9 mouse cellular contexts compared by ENCODE assay signal in genomic region chr2:139722700-139723099, GRCm38 (mm10). TPM values are rescaled to one million over a fixed set of nuclear protein-coding genes. Genes with fewer than 3 reads are reported as not detected.
DNase-seq lines count a peak whose midpoint lies in the region; ATAC-seq and TF ChIP-seq lines count a peak whose summit lies in the region.
"Had no signal": no experiment of that assay in that cellular context is flagged by ENCODE, and none has a peak within 500 bp of the region (broad histone marks: within the 10 kb centered on the region; RNA-seq: fewer than 3 reads in every experiment).

No protein-coding gene starts in this region.

- H3K9me3 ChIP-seq in kidney, embryonic 14.5 days (ENCODE audit: control insufficient read depth, low read length), result no peaks in the 10 kb centered on the region
- no peaks in the 10 kb centered on the region for H3K9me3 ChIP-seq in liver, embryonic 11.5 days (ENCODE audit: control insufficient read depth, low read length)
- H3K9me3 ChIP-seq: embryonic facial prominence, embryonic 15.5 days had no signal

- H3K4me2 ChIP-seq in kidney, embryonic 14.5 days (replicated peaks; ENCODE audit: low read depth, low read length), result no peak overlapping the region
- H3K4me2 ChIP-seq in liver, embryonic 11.5 days, result no peak overlapping the region
- H3K4me2 ChIP-seq: embryonic facial prominence, embryonic 15.5 days had no signal

- no peak overlapping the region for H3K9ac ChIP-seq in kidney, embryonic 14.5 days (ENCODE audit: low read depth, low read length)
- H3K9ac ChIP-seq in liver, embryonic 11.5 days (ENCODE audit: low read depth, low read length), result no peak overlapping the region
- H3K9ac ChIP-seq: embryonic facial prominence, embryonic 15.5 days had no signal

- peak; percentile 90 for ATAC-seq in frontal cortex, adult (ENCODE audit: low TSS enrichment)
- peak; percentile 74 for ATAC-seq in kidney, embryonic 14.5 days (ENCODE audit: low FRiP score, low TSS enrichment)
- 0 out of 2 replicates have a peak, but pooled peaks have one; percentile 39 for ATAC-seq in liver, embryonic 11.5 days (replicated peaks; ENCODE audit: low FRiP score)

- H3K4me3 ChIP-seq in thymus, adult 2 months (ENCODE audit: control insufficient read depth, insufficient read depth, low read length), result no peak overlapping the region
- no peak overlapping the region for H3K4me3 ChIP-seq in kidney, embryonic 14.5 days (ENCODE audit: low read length)
- H3K4me3 ChIP-seq in liver, embryonic 11.5 days (ENCODE audit: low read depth, low read length), result no peak overlapping the region
- H3K4me3 ChIP-seq: embryonic facial prominence, embryonic 15.5 days had no signal

- no peak for TF ChIP-seq CTCF in thymus, adult 2 months (IDR thresholded peaks at IDR 0.05; ENCODE audit: borderline replicate concordance, control insufficient read depth, extremely low read depth, insufficient read depth, low read length, poor library complexity)

- WGBS in thymus, adult 2 months, result 0% methylated on average over 1 of the region's 1 CpGs
- 3% methylated on average over 1 of the region's 1 CpGs for WGBS in kidney, embryonic 14.5 days
- WGBS in liver, embryonic 11.5 days, result 0% methylated on average over 1 of the region's 1 CpGs

- H3K4me1 ChIP-seq in thymus, adult 2 months (replicated peaks; ENCODE audit: control insufficient read depth, insufficient read depth, low read length), result no peaks in the 10 kb centered on the region
- H3K4me1 ChIP-seq in kidney, embryonic 14.5 days (ENCODE audit: control insufficient read depth, insufficient read depth, low read length), result no peaks in the 10 kb centered on the region
- H3K4me1 ChIP-seq in liver, embryonic 11.5 days (replicated peaks; ENCODE audit: control insufficient read depth, insufficient read depth, low read length), result no peaks in the 10 kb centered on the region
- H3K4me1 ChIP-seq: embryonic facial prominence, embryonic 15.5 days had no signal

- no peak overlapping the region for H3K27ac ChIP-seq in thymus, adult 2 months (ENCODE audit: control insufficient read depth, insufficient read depth, low read length)
- H3K27ac ChIP-seq in kidney, embryonic 14.5 days (ENCODE audit: low read depth, low read length), result no peak overlapping the region
- H3K27ac ChIP-seq in liver, embryonic 11.5 days (ENCODE audit: low read depth, low read length), result no peak overlapping the region
- H3K27ac ChIP-seq: embryonic facial prominence, embryonic 15.5 days had no signal

- H3K27me3 ChIP-seq in thymus, adult 2 months (ENCODE audit: control insufficient read depth, insufficient read depth, low read length), result no peaks in the 10 kb centered on the region
- no peaks in the 10 kb centered on the region for H3K27me3 ChIP-seq in kidney, embryonic 14.5 days (ENCODE audit: control insufficient read depth, insufficient read depth, low read length)
- no peaks in the 10 kb centered on the region for H3K27me3 ChIP-seq in liver, embryonic 11.5 days (replicated peaks; ENCODE audit: control insufficient read depth, insufficient read depth, low read length)
- H3K27me3 ChIP-seq: embryonic facial prominence, embryonic 15.5 days had no signal

- no peak for TF ChIP-seq POLR2A in thymus, adult 2 months (IDR thresholded peaks at IDR 0.05; ENCODE audit: control insufficient read depth, extremely low read depth, insufficient read depth, low read length, poor library complexity)

- DNase-seq in thymus, adult 2 months, result peak; percentile 13
- DNase-seq in thymus, adult 18-20 months, result no peak
- peak; percentile 29 for DNase-seq in cerebellum, adult 11-12 months
- no peak for DNase-seq in liver, embryonic 11.5 days (ENCODE audit: low spot score)
- peak; percentile 75 for DNase-seq in retina, embryonic 14.5 days (ENCODE audit: low spot score)
- DNase-seq in spleen, postnatal 36 days (ENCODE audit: low spot score in 2 of 2), result no peak

- H3K36me3 ChIP-seq in thymus, adult 2 months (ENCODE audit: control insufficient read depth, insufficient read depth, low read length), result no peaks in the 10 kb centered on the region
- no peaks in the 10 kb centered on the region for H3K36me3 ChIP-seq in kidney, embryonic 14.5 days (ENCODE audit: control insufficient read depth, insufficient read depth, low read length)
- no peaks in the 10 kb centered on the region for H3K36me3 ChIP-seq in liver, embryonic 11.5 days (ENCODE audit: control insufficient read depth, insufficient read depth, low read length)
- H3K36me3 ChIP-seq: embryonic facial prominence, embryonic 15.5 days had no signal

RNA-seq across cellular contexts. Expression of gene Ism1, which starts 44.7 kb away (rescaled TPM):
- 0.36 and 0.42 TPM in 2 replicates for polyA plus RNA-seq in thymus, adult 2 months (2012; rRNA removed)
- 5.7 and 7.3 TPM in 2 replicates for polyA plus RNA-seq in kidney, embryonic 14.5 days (2014; fragmentation: Nextera tagmentation; extraction: Ambion mirVana)
- 0.32 and 0.97 TPM in 2 replicates for polyA plus RNA-seq in liver, embryonic 11.5 days (2014; fragmentation: Nextera tagmentation; extraction: Ambion mirVana)

Comparison
In these comparisons a context has a peak if more than half of its experiments do, and no peak if none do; other contexts are left out.
1. DNase-seq: peak in thymus, adult 2 months (single experiment), cerebellum, adult 11-12 months (single experiment) and retina, embryonic 14.5 days (single experiment); none in thymus, adult 18-20 months (0 of 2), liver, embryonic 11.5 days (single experiment) and spleen, postnatal 36 days (0 of 2).
2. ATAC-seq: peak in every context shown above with its lines; median percentile 90 in frontal cortex, adult; 74 in kidney, embryonic 14.5 days; 39 in liver, embryonic 11.5 days.